Mouse (Mus musculus) gastrocnemius, postnatal 25 days (tissue): Measurements from ENCODE around the gene Tma7. TPM values are rescaled to one million over a fixed set of nuclear protein-coding genes. Genes with fewer than 3 reads are reported as not detected.

Experiments used
- DNase-seq: peaks from one replicate; pipeline ENCODE4 v3.0.0; 2022
- total RNA-seq, 2 experiments: library from RNA; stranded (reverse); gene quantifications; 1 replicate in 1 of 2; 2 replicates in 1 of 2; pipeline ENCODE4 v1.2.3; 2021

Gene Tma7
- total RNA-seq, 2 experiments from 2014 or later, result 238 to 253 TPM

DNA sequence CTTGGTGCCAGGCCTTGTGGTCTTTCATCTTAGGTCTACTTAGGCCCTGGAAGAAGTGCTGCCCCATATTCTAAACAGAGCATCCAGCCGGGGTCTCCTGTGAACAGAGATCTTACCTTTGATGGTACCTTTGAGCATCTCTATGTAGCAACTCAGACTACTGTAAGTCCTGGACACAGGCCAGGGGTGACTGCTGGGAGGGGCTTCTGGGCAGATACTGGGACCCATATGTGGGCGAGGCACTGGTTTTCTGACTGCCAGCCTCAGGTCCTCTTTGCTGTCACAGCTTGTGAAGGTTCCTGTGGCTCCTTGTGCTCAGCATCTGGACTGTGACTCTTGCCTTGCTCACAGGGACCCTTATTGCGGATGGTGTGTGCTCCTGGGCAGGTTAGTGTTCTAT is 20.2 kb upstream of the Tma7 start:
- no peak for DNase-seq

DNA sequence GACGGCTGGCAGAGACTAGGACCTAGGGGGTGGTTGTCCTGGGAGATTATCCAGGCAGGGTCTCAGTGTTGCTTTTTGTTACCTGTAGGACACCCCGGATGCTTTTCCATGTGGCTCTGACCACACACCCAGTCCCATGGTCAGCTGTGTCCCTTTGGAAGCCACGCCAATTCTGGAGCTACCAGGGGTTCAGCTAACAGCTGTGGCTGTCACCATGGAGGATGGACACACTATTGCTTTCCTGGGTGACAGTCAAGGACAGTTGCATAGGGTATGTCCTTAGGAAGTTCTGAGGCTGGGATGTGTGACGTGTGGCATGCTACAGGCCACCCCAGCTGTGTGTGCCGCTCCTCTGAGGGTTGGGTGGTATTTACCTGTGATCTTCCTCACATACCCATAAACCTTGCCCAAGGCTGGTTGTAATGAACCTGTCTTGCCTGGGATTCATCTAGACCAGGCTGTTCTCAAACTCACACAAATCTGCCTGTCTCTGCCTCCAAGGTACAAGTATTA is 19.6 kb upstream of the Tma7 start:
- no peak for DNase-seq

DNA sequence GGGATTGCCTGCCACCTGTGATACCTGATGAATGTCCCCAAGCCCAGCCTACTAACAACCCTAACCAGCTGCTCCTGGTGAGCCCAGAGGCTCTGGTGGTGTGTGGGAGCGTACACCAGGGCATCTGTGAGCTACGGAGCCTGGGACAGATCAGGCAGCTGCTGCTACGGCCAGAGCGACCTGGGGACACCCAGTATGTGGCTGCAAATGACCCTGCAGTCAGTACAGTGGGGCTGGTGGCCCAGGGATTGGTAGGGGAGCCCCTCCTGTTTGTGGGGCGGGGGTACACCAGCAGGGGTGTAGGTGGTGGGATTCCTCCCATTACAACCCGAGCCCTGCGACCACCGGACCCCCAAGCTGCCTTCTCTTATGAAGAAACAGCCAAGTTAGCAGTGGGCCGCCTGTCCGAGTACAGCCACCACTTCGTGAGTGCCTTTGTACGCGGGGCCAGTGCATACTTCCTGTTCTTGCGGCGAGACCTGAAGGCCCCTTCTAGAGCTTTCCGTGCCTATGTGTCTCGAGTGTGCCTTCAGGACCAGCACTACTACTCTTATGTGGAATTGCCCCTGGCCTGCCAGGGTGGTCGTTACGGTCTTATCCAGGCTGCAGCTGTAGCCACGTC is 18.0 kb upstream of the Tma7 start:
- DNase-seq, result no peak

DNA sequence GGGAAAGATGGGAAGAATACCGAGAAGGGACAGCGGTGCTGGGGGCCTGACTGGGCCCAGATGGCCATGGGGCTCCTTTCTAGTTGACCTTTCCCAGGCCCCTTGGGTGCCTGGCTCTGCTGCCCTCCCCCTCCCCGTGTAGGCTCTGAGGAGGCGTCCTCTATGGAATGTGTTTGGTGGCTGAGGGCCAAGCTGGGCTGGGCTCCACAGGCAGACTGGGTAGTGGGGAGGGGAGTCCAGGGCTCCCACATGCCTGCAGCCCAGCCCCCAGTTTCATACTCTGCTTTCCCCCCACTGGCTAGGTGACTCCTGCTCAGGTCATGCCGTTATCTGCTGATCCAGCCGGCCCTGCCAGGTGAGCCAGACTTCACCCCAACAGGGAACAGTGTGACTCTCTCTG is 16.6 kb upstream of the Tma7 start:
- DNase-seq, result no peak

DNA sequence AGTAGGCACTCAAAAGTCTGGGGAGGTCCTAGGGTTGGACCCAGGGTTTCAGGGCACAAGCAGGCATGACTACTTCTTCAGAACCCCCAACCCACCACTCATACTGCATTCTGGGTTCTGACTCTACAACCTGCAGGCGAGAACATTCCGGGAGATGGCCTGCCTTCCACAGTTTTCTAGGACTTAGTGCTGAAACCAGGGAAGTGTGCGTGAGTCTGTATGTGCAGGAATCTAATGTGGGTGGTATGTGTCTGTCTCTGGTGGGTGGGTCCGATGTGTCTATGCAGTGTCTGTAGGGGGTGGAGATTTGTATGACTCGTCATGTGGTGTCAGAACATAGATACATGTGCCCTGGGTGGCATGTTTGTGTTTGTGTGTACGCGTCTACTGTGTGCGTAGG is 16.0 kb upstream of the Tma7 start:
- no peak for DNase-seq

DNA sequence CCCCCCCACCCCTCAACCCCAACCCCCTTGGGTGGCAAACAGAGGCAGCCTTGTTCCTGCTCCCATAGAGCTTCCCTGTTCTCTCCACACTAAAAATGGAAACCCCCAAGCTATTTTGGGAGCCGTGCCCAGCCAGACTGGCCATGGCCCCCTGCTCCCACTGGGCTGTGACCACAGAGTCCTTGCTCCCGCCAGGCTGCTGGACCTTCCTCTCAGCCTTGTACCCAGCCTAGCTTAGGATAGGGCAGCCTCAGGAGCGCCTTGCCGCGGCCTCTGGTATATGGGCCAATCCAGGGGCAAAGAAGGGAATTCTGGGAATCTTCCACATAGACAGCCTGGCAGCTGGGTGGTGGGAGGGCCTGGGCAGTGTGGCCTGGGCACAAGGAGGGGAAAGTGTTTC is 15.4 kb upstream of the Tma7 start:
- peak; percentile 26 for DNase-seq

DNA sequence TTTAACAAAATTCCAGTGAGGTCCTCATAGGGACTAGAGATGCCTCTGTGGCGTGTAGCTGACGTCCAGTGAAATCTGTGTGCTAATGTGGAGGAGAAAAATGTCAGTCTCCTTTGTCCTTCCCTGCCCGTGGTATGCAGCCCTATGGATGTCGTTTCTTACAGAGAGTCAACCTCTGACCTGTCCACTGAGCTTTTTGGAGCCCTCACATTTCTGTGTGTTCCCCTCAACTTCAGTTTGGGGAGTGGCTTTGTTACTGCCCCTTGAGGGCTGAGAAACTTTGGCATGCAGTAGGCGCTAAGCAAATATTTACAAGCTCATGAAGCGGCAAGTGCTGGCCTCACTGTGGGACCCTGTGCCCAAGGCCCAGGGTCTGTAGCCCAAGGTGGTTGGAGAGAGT is 14.9 kb upstream of the Tma7 start:
- DNase-seq, result no peak

DNA sequence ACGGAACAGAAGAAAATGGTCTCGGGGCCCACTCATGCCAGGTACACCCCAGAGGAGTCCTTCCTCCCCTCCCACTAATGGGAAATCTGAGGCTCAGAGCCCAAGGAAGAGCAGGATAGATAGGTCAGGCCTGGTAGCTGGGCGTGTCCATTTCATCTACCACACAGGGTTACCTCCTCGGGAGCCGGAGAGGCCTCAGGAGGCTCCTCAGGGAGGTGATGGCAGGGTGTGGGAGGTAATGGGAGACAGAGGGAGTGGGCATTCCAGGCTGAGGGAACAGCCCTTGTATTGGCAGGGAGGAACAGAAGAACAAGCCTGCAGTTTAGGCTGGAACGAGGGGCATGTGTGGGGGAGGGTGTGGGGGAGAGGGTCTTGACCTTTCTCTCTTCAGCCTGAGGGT is 14.5 kb upstream of the Tma7 start:
- DNase-seq, result no peak

DNA sequence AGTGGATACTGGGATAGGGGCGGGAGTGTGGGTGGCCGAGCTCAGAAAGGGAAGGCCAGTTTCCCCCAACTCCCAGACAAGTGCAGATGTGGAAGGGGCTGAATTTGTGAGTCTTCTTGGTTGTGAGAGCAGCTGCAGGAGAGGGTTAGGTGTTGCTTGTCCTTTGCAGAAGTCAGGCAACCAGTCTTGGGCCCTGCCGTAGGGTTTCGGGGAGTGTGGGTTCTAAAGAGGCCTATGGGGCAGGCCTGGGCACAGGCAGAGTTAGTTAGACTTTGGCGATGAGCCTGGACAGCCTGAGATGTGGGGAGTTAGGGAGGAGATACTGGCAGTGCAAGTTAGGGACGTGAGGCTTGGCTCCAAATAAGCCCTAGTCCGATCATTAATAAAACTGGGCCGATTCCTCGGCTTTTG is 13.9 kb upstream of the Tma7 start:
- no peak for DNase-seq

DNA sequence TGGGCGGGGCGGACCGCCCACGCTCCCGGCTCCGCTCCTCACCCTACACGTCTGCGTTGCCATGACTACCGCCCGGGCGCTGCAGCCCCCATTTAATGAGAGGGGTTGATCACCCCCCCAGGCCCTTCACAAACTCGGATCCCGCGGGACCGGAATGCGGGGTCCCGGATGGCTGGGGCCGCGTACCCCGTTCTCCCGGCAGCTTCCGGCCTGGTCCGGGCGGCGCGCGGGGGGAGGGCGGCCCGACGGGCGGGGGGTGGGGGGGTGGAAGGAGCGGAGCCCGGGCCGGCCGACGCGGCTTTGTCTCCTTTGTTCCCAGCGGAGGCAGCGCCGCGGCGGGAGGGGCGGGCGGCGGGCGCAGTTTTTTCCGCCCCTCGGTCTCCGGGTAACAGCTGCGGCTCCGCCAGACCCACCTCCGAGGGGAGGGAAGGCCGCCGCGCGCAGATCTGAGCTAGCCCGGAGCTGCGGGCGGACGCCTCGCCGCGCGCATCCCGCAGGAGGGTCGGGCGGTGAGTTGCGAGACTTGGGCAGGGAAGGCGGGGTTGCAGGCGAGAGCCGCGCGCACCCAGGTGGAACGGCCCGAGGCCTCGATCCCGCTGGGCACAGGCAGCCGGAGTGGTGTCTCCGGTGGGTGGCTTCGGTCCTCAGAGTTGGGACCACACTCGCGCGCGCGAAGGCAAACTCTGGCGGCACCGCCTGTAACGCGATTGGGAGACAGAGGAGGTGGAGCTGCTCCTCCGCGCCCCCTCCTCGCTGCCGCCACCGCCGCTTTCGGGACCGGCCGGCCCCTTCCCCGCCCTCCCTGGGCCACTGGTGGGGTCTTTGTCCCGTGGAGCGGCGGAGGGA is 13.0 kb upstream of the Tma7 start, which contains the start of gene Plxnb1:
Gene Plxnb1 (plus strand): TSS at position 253 of the 846 bp plus-strand sequence.
- DNase-seq, result peak; percentile 44

DNA sequence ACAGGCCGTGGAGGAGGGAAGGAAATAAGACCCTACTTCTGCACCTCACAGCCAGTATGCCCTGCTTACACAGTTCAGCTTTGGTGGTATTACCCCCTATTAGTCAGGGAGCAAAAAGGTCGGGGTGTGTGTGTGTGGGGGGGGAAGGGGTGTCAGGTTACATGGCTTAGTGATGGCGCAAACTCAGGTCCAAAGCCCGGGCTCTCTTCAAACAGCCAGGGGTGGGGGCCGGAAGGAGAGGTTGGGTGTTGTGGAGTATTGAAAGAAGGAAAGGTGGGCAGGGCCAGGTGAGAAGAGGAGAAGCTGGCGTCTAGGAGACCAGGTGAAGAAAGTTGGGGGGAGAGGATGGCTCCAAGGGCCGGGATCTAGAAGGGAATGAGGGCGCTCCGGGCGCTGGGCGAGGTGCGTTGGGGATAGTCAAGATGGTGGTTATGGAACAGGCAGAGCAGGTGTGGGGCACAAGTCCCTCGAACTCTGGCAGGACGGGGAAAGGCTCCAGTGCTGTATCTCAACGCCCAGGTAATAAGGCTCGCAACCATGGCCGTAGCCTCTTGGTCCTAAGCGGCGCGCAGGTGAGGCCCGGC is 12.3 kb upstream of the Tma7 start:
- DNase-seq, result no peak

DNA sequence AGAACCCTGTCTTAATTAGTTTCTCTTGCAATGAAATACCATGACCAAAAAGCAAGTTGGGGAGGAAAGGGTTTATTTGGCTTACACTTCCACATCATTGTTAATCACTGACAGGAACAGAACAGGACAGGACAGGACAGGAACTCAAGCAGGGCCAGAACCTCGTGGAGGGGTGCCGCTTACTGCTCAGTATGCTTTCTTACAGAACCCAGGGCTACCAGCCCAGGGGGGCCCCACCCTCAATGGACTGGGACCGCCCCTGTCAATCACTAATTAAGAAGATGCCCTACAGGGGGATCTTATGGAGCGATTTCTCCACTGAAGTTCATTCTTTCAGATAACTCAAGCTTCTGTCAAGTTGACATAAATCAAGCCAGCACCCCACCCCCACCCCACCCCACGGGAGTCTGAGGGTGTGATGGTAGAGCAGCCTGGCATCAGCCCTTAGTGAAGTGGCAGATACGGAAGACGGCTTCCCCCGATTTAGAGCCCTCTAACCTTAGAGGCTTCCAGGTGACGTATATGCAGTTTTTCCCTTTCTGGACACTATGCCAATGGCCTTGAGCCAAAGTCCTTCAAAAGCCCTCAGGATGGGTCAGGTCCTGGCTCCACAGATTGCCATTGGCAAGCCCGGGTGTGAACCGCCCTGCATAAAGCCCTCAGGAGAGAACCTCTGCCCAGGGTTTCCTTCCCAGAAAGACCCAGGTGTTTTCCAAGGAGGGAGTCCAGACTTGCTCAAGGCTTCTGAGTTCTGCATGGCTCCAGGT is 11.6 kb upstream of the Tma7 start:
- DNase-seq, result no peak

DNA sequence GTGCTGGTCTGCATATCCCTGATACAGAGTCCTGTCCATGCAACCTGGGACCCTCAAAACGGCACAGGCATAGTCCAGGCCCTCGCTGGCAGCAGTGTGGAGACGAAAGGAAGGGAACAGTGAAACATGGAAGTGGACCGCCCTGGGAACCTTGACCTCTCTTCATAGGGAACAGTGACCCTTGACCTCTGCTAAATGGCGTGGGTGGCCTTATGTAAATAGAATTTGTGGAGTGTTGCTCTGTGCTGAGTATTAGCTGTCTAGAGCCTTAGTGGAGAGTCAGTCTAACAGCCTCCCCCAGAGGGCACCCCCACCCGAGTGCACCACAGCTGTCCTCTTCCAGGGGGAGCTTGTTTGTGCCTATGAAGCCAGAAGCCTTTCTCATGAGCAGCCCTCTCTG is 10.4 kb upstream of the Tma7 start:
- no peak for DNase-seq

DNA sequence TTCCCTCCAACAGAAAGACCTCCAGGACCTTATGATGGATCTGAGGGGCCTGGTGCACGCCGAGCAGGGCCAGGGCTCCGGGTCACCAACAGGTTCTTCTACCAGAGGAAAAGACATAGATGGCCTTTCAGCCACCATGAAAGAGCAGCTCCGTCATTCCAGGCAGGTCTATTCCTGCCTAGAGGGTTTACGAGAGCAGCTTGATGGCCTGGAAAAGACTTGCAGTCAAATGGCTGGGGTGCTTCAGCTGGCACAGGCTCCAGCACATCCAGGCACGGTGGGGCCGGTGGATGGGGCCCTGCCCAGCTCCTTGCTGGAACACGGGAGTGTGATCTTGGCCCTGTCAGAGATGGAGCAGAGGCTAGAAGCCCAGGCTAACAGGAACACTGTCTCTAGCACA is 9.4 kb upstream of the Tma7 start:
- no peak for DNase-seq

DNA sequence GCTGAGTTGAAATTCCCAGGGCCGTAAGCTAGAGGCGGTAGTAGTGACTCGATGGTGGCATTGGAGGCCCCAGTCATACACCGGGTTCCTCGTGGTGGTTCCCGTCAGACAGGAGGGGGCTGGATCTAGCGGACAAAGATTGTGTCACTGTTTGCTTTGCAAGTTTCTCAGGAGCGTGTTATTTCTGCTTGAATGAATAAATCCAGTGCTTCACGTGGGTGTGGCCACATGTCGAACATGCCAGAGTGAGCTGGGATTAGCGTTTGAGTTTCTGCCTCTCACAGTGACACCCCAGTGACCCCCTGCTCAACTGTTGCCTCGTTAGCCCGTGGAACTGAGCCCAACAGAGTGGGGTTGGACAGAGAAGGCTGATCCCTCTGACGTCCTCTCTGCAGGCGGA is 8.1 kb upstream of the Tma7 start:
- no peak for DNase-seq

DNA sequence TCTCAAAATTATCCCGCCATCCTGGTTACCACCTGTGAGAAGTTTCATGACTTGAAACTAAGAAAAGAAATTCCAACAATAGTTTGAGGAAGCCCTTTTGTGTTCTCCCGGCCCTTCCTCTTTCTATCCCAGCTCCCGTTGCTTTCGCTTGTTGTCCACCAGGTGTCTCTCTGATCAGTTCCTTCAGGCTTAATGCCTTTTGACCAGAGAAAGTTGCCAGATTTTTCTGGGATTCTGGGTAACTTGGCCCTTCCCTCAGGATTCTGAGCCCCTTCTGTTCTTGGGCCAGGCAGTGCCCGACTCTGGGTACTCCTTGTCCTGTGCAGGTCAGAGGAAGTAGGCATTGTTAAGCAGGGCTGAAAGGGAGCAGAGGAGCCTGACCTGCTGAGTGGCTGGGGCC is 5.6 kb upstream of the Tma7 start:
- no peak for DNase-seq

DNA sequence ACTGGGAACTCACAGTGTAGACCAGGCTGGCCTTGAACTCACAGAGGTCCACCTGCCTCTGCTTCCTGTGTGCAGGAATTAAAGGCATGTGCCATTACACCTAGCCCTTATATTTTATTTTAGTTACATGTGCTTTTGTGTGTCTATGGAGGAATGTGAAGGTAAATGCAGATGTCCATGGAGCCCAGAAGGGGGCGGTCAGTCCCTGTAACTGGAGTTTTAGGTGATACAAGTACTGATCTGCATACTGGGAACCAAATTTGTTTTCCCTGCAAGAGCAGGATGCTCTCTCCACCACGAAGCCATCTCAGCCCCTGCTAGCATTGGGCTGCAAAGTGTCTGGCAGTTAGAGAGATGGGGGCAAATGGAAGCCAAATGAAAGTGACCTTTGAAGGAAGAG is 2.5 kb upstream of the Tma7 start:
- no peak for DNase-seq

DNA sequence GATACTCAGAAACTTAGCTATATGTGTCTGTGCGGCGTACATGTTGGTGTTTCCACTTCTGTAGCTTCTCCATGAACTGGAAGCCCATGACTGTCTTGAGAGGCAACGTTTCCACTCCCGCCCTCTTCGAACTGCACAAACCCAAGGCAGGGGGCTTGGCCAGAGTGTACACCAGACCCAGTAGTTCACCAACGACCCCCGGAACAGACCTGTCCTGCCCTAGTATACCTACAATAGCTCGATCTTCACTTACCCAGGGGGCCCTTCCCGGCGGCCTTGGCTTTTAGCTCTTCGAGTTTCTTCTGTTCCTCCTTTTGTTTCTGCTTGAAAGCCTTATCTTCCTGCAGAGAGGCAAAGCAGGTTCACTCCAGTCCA is 651 bp downstream of the Tma7 start:
- DNase-seq, result no peak

DNA sequence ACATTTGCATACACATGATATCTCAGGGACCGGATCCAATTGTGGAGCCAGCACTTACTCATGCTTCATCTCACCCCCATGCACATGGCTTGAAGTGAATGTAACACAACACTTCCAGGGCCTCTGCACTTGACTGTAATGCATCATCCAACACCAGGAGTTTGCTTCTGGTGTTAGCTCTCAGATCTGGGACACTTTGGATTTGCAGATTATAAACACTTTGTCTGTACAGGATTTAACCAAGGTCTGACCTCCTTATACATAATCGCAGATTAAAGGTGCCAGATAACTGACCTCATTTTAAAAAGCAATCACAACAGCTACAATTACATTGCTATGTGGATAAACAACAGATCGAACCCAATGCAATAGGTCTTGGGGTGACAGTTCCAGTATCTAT is 1.9 kb downstream of the Tma7 start:
- DNase-seq, result no peak

DNA sequence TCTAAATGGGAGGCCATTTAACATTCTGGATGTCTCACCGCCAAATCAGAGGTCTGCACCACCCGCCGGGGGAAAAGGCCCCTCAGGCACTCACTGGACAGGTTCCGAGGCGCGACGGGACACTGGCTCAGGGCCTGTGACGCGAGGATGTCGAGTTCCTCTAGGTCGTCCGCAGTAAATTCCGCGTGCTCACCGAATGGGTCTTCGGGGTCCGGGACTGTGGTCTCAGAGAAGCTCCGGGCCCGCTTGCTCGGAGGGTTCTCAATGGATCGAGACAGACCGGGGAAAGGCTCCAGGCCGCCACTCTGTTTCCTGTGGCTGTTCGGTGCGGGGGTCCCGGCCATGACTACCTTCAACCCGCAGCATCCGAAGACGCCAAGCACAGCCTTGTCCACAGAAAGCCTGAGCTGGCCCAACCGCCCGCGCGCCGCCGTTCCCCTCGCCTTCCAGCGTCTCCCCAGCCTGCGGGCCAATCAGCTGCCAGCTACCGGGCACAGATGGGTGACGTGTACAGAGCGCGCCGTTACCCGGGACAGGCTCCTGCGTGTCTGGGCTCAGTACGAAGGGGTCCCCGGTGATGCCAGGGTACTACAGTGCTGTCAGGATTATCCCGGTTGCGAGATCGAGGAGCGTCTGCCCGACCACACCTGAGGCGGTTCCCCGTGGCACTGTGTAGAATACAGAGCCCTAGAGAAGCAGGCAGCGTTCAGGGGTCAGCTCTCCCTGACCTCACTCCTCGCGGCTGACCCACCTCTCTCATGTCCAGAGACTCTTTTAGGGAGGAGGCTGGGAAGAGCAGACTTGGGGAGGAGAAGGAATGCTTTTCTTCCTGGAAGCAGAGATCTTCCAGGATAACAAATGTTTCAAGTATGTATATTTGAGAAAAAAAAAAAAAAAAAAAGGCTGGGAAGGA is 8.5 kb downstream of the Tma7 start, which contains the start of gene Atrip:
Gene Atrip (minus strand): TSS at position 464 of the 913 bp plus-strand sequence.
- peak; percentile 89 for DNase-seq

DNA sequence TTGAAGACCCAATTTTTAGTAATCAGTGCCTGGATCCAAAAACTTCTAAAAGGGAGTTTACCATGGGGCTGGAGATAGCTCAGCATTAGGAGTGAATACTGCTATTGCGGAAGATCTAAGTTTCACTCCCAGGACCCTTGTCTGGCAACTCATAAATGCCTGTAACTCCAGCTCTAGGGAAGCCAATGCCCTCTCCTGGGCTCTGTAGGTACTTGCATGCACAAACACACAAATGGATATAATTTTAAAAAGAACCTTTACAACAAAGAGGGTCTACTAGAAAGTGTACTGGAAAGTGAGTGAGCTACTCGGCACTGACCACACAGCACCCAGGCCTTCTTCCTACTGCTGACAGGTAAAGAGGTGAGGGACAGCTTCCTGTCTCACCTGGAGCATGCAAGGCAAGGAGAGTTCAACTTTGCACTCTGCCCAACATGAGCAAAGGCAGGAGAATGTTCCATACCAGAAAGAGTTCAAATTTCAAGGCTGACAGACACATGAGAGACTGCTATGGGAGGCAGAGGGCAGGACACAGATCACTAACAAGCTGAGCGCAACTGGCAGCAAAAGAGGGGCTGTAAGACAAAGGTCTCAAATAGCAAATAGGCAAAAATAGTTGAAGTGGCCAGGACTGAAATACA is 14.2 kb downstream of the Tma7 start:
- no peak for DNase-seq
